Mouse (Mus musculus) erythroblast, embryonic 14.5 days (primary cell): Measurements from ENCODE around the gene Dysf. TPM values are rescaled to one million over a fixed set of nuclear protein-coding genes. Genes with fewer than 3 reads are reported as not detected.

Source experiments
- H3K27me3 ChIP-seq: 2 replicates; pipeline ENCODE4 v1.6.1; 2012; ENCODE audit warnings: inconsistent platforms; ENCODE audit not compliant: control insufficient read depth
- H3K36me3 ChIP-seq: 2 replicates; pipeline ENCODE4 v1.6.1; 2012; ENCODE audit warnings: mild to moderate bottlenecking, inconsistent platforms; ENCODE audit not compliant: control insufficient read depth
- H3K4me1 ChIP-seq: 2 replicates; pipeline ENCODE4 v1.6.1; 2012; ENCODE audit warnings: inconsistent platforms; ENCODE audit not compliant: control insufficient read depth
- H3K4me3 ChIP-seq: replicated peaks from 2 replicates; pipeline ENCODE3; 2012; ENCODE audit warnings: moderate library complexity, mild to moderate bottlenecking, inconsistent platforms
- H3K9me3 ChIP-seq: 2 replicates; pipeline ENCODE4 v1.6.1; 2012; ENCODE audit warnings: low read length, inconsistent platforms, mixed read lengths; ENCODE audit not compliant: control insufficient read depth
- GATA1 ChIP-seq: IDR thresholded peaks from 2 replicates; pipeline ENCODE4 v1.6.1; 2012; ENCODE audit warnings: low read length, inconsistent platforms, mixed read lengths
- TAL1 ChIP-seq: IDR thresholded peaks from 3 replicates; pipeline ENCODE4 v1.6.1; 2012; ENCODE audit warnings: low read length, inconsistent platforms, mixed read lengths
- polyA plus RNA-seq: library from polyadenylated mRNA; stranded (reverse); fragments of >175 nt; gene quantifications from 2 replicates; pipeline ENCODE4 v1.2.3, GENCODE M21; 2012

The Dysf gene
- polyA plus RNA-seq, 1 experiment: 0.09 TPM

DNA sequence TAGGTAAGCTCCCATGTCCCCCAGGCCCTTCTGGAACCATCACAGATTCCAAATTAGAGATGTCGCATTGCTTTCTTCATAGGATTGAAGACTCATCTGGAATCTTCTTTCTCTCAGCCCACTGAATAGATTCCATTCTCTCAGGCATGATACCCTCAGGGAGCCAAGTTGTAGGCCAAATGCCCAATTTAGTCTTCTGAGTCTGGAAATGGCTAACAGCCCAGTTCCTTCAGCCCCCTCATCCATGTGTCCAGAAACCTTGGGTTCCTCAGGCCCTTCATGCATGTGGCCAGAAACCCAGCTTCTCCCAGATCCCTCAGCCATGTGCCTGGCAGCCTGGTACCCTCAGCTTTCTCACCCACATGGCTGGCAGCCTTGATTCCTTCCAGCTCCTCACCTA is 160.2 kb downstream of the Dysf start:
- Histone ChIP-seq H3K27me3 (no peaks in the 10 kb centered on the region), H3K9me3 (no peaks in the 10 kb centered on the region), H3K4me3 (no peak overlapping the region), H3K4me1 (no peaks in the 10 kb centered on the region), H3K36me3 (no peaks in the 10 kb centered on the region)
- no peak for TF ChIP-seq GATA1
- TF ChIP-seq TAL1: no peak

DNA sequence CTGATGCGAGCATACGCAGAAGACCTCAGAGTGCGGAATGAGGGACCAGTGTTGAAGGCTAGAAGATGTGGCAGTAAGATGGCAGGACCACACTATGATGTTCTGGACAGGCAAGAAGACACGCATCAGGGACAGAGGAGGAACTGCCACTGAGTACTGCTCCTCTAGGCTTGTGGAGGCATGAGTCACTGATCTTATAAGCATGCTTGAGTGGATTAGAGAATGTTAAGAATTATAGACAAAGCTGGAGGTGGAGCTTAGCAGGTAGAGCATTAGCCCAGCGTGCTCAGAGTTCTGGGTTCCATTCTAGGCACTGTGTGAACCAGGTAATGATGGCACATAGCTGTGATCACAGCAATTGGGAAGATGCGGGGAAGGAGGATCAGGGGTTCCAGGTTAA is 165.2 kb downstream of the Dysf start:
- H3K9me3 ChIP-seq: peaks cover 3% of the 10 kb centered on the region; the same call in 1 of the 2 replicates
- H3K4me1 ChIP-seq: no peaks in the 10 kb centered on the region
- H3K27me3 ChIP-seq: no peaks in the 10 kb centered on the region
- H3K36me3 ChIP-seq: no peaks in the 10 kb centered on the region
- H3K4me3 ChIP-seq: no peak overlapping the region
- TF ChIP-seq GATA1: no peak
- no peak for TF ChIP-seq TAL1

DNA sequence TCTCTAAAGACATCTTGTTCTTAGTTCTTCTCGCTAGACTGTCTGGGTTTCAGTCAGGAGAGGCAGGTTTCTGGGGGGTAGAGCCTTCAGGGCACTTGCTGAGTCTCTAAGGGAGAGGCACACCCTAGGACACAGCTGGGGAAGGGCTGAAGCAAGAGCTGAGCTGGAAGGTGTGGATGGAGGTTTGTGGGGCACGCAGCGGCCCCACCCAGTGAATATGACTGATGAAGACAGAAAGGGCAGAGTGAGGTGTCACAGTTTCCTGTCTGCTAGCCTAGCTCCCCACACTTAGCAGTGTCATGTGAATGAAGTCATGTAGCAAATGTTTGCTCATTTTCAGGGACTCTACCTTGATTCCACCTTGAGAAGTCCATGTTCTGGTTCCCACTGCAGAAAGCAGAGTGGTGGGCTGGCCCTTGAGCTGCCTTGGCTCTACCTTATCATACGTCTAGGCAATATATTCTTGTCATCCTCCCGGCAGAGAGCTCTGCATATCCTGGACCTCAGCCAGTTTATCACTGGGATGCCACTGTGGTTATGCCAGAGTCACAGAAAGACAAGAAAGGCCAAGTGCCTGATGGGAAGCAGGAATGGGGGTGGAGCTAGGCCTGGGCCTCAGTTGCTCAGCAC is 170.5 kb downstream of the Dysf start:
- Histone ChIP-seq H3K27me3 (no peaks in the 10 kb centered on the region), H3K4me3 (no peak overlapping the region), H3K36me3 (no peaks in the 10 kb centered on the region), H3K9me3 (peaks cover 3% of the 10 kb centered on the region; the same call in 1 of the 2 replicates), H3K4me1 (no peaks in the 10 kb centered on the region)
- TF ChIP-seq TAL1 (no peak), GATA1 (no peak)

DNA sequence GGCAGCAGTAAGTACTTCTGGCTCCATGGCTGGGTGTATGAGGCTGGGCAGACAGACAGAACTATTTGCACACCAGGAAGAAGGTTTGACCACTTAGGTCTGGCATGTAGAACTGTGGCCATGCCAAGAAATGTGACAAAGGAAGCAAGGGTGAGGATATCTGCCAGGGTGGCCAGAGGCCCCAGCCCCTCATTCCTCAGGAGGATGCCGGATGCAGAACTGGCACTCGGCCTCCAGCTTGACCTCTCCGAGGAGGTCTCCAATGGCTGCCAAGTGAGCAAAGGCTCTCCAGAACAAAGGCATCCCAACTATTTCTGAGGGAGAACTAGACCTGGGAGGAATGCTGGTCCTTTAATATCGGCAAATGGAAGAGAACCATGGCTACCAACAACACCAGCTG is 173.1 kb downstream of the Dysf start:
- no peak overlapping the region for H3K4me3 ChIP-seq
- H3K9me3 ChIP-seq: 0 out of 2 replicates have a peak, but pooled peaks cover 2% of the 10 kb centered on the region

DNA sequence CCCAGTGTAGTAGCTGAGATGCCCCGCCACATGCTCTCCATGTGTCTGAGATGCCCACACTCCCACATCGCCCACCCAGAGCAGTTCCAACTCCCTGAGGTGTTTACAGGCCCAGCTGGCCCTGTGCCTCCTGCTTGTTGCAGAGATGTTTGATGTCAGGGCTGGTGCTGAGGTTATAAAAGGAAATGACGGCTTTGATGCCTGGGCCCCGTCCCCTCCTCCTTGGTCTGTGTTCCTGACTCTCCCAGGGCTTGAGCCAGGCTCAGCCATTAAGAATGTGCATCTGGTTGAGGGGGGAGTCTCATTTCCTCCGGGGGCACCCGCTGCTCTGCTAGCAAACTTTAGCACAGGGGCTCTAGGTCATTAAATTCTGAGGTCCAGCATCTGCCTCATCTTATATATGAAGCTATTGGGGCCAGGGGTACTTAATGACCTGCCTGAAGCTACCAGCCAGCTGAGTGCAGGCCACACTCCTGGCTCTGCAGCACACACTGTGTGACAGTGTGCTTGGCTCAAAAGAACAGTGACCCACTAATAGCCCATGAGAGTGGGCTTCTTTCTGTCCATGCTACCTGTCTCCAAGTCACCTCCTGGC is 183.4 kb downstream of the Dysf start:
- no peaks in the 10 kb centered on the region for H3K4me1 ChIP-seq
- no peaks in the 10 kb centered on the region for H3K27me3 ChIP-seq
- no peak for TF ChIP-seq TAL1
- TF ChIP-seq GATA1: no peak
- H3K36me3 ChIP-seq: no peaks in the 10 kb centered on the region
- H3K4me3 ChIP-seq: no peak overlapping the region
- H3K9me3 ChIP-seq: no peaks in the 10 kb centered on the region

More for the DNA sequence above, 173.1 kb downstream of the Dysf start:
- Histone ChIP-seq H3K4me1 (no peaks in the 10 kb centered on the region), H3K27me3 (no peaks in the 10 kb centered on the region), H3K36me3 (no peaks in the 10 kb centered on the region)
- TF ChIP-seq GATA1 (no peak), TAL1 (no peak)

GRCm38 (mm10) chr6:84196511-84196910 is 188.1 kb downstream of the Dysf start:
- Histone ChIP-seq H3K4me3 (no peak overlapping the region), H3K27me3 (no peaks in the 10 kb centered on the region), H3K4me1 (no peaks in the 10 kb centered on the region), H3K9me3 (no peaks in the 10 kb centered on the region; the same call in 1 of the 2 replicates), H3K36me3 (no peaks in the 10 kb centered on the region)
- TF ChIP-seq TAL1: no peak
- TF ChIP-seq GATA1: no peak

GRCm38 (mm10) chr6:84197811-84198213 is 189.4 kb downstream of the Dysf start:
- no peak overlapping the region for H3K4me3 ChIP-seq
- H3K4me1 ChIP-seq: no peaks in the 10 kb centered on the region
- TF ChIP-seq GATA1: no peak
- no peak for TF ChIP-seq TAL1
- no peaks in the 10 kb centered on the region for H3K36me3 ChIP-seq
- H3K27me3 ChIP-seq: no peaks in the 10 kb centered on the region
- no peaks in the 10 kb centered on the region; the same call in 1 of the 2 replicates for H3K9me3 ChIP-seq

DNA sequence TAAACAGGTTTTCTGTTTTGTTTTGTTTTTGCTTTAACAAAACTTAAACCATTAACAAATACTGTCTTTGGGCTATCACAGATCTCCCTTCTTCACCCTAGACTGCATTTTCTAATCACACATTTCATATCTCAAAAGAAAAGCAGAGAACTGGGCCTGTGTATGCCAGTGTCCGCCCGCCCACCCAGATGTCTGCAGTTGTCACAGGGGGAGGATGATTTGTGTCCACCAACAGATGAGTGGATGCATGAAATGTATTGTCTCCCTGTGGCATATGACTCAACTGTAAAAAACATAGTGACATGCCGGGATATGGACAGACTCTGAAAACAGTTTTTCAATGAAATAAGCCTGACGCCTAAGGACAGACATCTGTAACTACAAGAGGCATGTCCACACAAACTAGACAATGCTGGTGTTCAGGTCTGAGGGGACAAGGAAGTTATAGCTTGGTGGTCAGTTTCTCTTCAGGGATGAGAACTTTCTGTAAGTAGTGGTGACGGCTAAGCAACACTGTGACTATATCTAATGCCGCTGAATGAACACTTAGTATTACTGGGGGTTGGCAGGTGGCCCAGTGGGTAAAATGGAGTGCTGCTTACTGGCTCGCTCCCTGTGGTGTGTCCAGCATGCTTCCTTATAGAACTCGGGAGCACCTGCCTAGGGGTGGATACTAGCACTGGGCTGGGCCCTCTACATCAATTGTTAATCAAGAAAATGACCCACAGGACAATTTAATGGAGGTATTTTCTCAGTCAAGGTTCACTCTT is 193.5 kb downstream of the Dysf start:
- Histone ChIP-seq H3K36me3 (no peaks in the 10 kb centered on the region), H3K4me1 (no peaks in the 10 kb centered on the region), H3K27me3 (no peaks in the 10 kb centered on the region), H3K9me3 (no peaks in the 10 kb centered on the region; the same call in 1 of the 2 replicates), H3K4me3 (no peak overlapping the region)
- TF ChIP-seq TAL1 (no peak), GATA1 (no peak)

- TF ChIP-seq TAL1 (no peak), GATA1 (no peak)
- H3K9me3 ChIP-seq: no peaks in the 10 kb centered on the region
- no peaks in the 10 kb centered on the region for H3K4me1 ChIP-seq
- H3K27me3 ChIP-seq: no peaks in the 10 kb centered on the region
- H3K4me3 ChIP-seq: no peak overlapping the region
- H3K36me3 ChIP-seq: no peaks in the 10 kb centered on the region
These were observed 197.2 kb downstream of the Dysf start for GRCm38 (mm10) chr6:84205611-84206010.
